22 mouse cellular contexts compared by ENCODE assay signal in genomic region chr1:172552623-172553022, GRCm38 (mm10). TPM values are rescaled to one million over a fixed set of nuclear protein-coding genes. Genes with fewer than 3 reads are reported as not detected.
DNase-seq lines count a peak whose midpoint lies in the region; ATAC-seq and TF ChIP-seq lines count a peak whose summit lies in the region.
"Had no signal": no experiment of that assay in that cellular context is flagged by ENCODE, and none has a peak within 500 bp of the region (broad histone marks: within the 10 kb centered on the region; RNA-seq: fewer than 3 reads in every experiment).

No protein-coding gene starts in this region.

- WGBS in kidney, embryonic 14.5 days, result 45% methylated on average over 1 of the region's 1 CpGs
- 68% methylated on average over 1 of the region's 1 CpGs for WGBS in limb, embryonic 10.5 days

- H3K4me1 ChIP-seq in bone marrow macrophage, adult 2 months (ENCODE audit: control insufficient read depth, insufficient read depth, low read length), result peaks cover 52% of the 10 kb centered on the region
- peaks cover 15% of the 10 kb centered on the region for H3K4me1 ChIP-seq in kidney, embryonic 14.5 days (ENCODE audit: control insufficient read depth, insufficient read depth, low read length)
- H3K4me1 ChIP-seq in limb, embryonic 10.5 days, result peaks cover 50% of the 10 kb centered on the region

- no peaks in the 10 kb centered on the region for H3K36me3 ChIP-seq in kidney, embryonic 14.5 days (ENCODE audit: control insufficient read depth, insufficient read depth, low read length)
- H3K36me3 ChIP-seq in limb, embryonic 10.5 days, result no peaks in the 10 kb centered on the region
- H3K36me3 ChIP-seq: forebrain, embryonic 15.5 days; G1E; liver, embryonic 13.5 days; neural tube, embryonic 12.5 days had no signal

- no peak overlapping the region for H3K4me3 ChIP-seq in bone marrow macrophage, adult 2 months (ENCODE audit: insufficient read depth, low read length)
- no peak overlapping the region for H3K4me3 ChIP-seq in kidney, embryonic 14.5 days (ENCODE audit: low read length)
- H3K4me3 ChIP-seq in limb, embryonic 10.5 days, result no peak overlapping the region
- H3K4me3 ChIP-seq: forebrain, embryonic 15.5 days; liver, embryonic 13.5 days; neural tube, embryonic 12.5 days had no signal

- H3K4me2 ChIP-seq in kidney, embryonic 14.5 days (replicated peaks; ENCODE audit: low read depth, low read length), result no peak overlapping the region
- H3K4me2 ChIP-seq: forebrain, embryonic 15.5 days; hindbrain, embryonic 14.5 days; liver, embryonic 13.5 days; neural tube, embryonic 12.5 days had no signal

- H3K27me3 ChIP-seq in kidney, embryonic 14.5 days (ENCODE audit: control insufficient read depth, insufficient read depth, low read length), result no peaks in the 10 kb centered on the region
- H3K27me3 ChIP-seq in limb, embryonic 10.5 days (ENCODE audit: low read depth, poor library complexity, severe bottlenecking), result peaks cover 58% of the 10 kb centered on the region
- H3K27me3 ChIP-seq: forebrain, embryonic 15.5 days; neural tube, embryonic 12.5 days had no signal

- H3K9ac ChIP-seq in kidney, embryonic 14.5 days (ENCODE audit: low read depth, low read length), result no peak overlapping the region
- H3K9ac ChIP-seq: forebrain, embryonic 15.5 days; hindbrain, embryonic 14.5 days; liver, embryonic 13.5 days; neural tube, embryonic 12.5 days had no signal

- H3K9me3 ChIP-seq in kidney, embryonic 14.5 days (ENCODE audit: control insufficient read depth, low read length), result no peaks in the 10 kb centered on the region
- H3K9me3 ChIP-seq in limb, embryonic 10.5 days (replicated peaks), result no peaks in the 10 kb centered on the region
- H3K9me3 ChIP-seq: forebrain, embryonic 15.5 days; liver, embryonic 13.5 days; neural tube, embryonic 12.5 days had no signal

- TF ChIP-seq CTCF in bone marrow macrophage, adult 2 months (IDR thresholded peaks at IDR 0.05; ENCODE audit: low read depth, low read length), result no peak

- peak; percentile 26 for DNase-seq in heart, postnatal 4 days
- DNase-seq in heart, adult 8-10 months (ENCODE audit: low spot score), result no peak
- no peak for DNase-seq in limb, embryonic 10.5 days (ENCODE audit: low spot score)
- no peak for DNase-seq in gastrocnemius, postnatal 25 days
- DNase-seq in layer of hippocampus, adult 18-20 months (ENCODE audit: low spot score in 2 of 2), result no peak
- DNase-seq: cerebellum, adult 2 months; left cerebral cortex, postnatal 4 days; liver, embryonic 13.5 days; right cerebral cortex, postnatal 4 days had no signal

- no peak for TF ChIP-seq POLR2A in bone marrow macrophage, adult 2 months (IDR thresholded peaks at IDR 0.05; ENCODE audit: borderline replicate concordance, low read depth, low read length)

- peak overlapping the region; percentile 61 for H3K27ac ChIP-seq in bone marrow macrophage, adult 2 months (ENCODE audit: insufficient read depth, low read depth, low read length)
- 0 out of 2 replicates have a peak overlapping the region, but pooled peaks have one; percentile 37 for H3K27ac ChIP-seq in kidney, embryonic 14.5 days (ENCODE audit: low read depth, low read length)
- H3K27ac ChIP-seq in limb, embryonic 10.5 days, result peak overlapping the region; percentile 25; the same call in 1 of the 2 replicates
- H3K27ac ChIP-seq: forebrain, embryonic 15.5 days; hindbrain, embryonic 14.5 days; liver, embryonic 13.5 days; neural tube, embryonic 12.5 days had no signal

- no peak for ATAC-seq in kidney, embryonic 14.5 days (ENCODE audit: low FRiP score, low TSS enrichment)
- ATAC-seq: forebrain, embryonic 15.5 days; intestine, postnatal 0 days had no signal

RNA-seq across cellular contexts. Expression of gene Vsig8, which starts 3.1 kb away (rescaled TPM):
- total RNA-seq in heart, postnatal 4 days (2021), result under 1 TPM in 1 of 2 experiments, not detected in 1; 0.17 TPM
- not detected for total RNA-seq in heart, adult 8-10 months (2022)
- polyA plus RNA-seq in bone marrow macrophage, adult 2 months (2012; ENCODE audit: insufficient read depth, insufficient read length, missing spikeins), result not detected in 2 replicates
- polyA plus RNA-seq in kidney, embryonic 14.5 days (2014; fragmentation: Nextera tagmentation; extraction: Ambion mirVana), result 0.19 and 0.54 TPM in 2 replicates
- polyA plus RNA-seq in limb, embryonic 10.5 days (2016; fragmentation: Nextera tagmentation; extraction: Ambion mirVana), result 0.13 TPM in 1 of 2 replicates, not detected in the other
- total RNA-seq in gastrocnemius, postnatal 25 days (2021), result not detected
- under 1 TPM; 0.27 to 0.43 TPM for total RNA-seq in layer of hippocampus, adult 18-20 months (2021)
- total RNA-seq: G1E; gastrocnemius, adult 18-20 months; heart, adult 18-20 months; left cerebral cortex, postnatal 4 days; megakaryocyte, adult 5-6 weeks had no signal
- polyA plus RNA-seq: G1E; liver, embryonic 13.5 days had no signal

RNA-seq across cellular contexts. Expression of gene Cfap45, which starts 32.0 kb away (rescaled TPM):
- total RNA-seq in heart, postnatal 4 days (2021), result 1 to 10 TPM; 3.3 to 3.5 TPM
- under 1 TPM; 0.19 to 0.98 (median 0.46) TPM for total RNA-seq in heart, adult 8-10 months (2022)
- 0.87 and 1.2 TPM in 2 replicates for polyA plus RNA-seq in bone marrow macrophage, adult 2 months (2012; ENCODE audit: insufficient read depth, insufficient read length, missing spikeins)
- polyA plus RNA-seq in kidney, embryonic 14.5 days (2014; fragmentation: Nextera tagmentation; extraction: Ambion mirVana), result 1.0 and 1.2 TPM in 2 replicates
- polyA plus RNA-seq in limb, embryonic 10.5 days (2016; fragmentation: Nextera tagmentation; extraction: Ambion mirVana), result 0.67 and 1.0 TPM in 2 replicates
- total RNA-seq in gastrocnemius, postnatal 25 days (2021), result not detected
- total RNA-seq in layer of hippocampus, adult 18-20 months (2021), result 1 to 10 TPM; 3.4 to 4.0 TPM
- polyA plus RNA-seq: G1E had no signal

RNA-seq across cellular contexts. Expression of gene Slamf8, which starts 37.7 kb away (rescaled TPM):
- total RNA-seq in heart, postnatal 4 days (2021), result not detected
- under 1 TPM; 0.16 to 0.31 (median 0.24) TPM for total RNA-seq in heart, adult 8-10 months (2022)
- polyA plus RNA-seq in bone marrow macrophage, adult 2 months (2012; ENCODE audit: insufficient read depth, insufficient read length, missing spikeins), result 4.0 TPM in 2 replicates
- polyA plus RNA-seq in kidney, embryonic 14.5 days (2014; fragmentation: Nextera tagmentation; extraction: Ambion mirVana), result 0.12 TPM in 1 of 2 replicates, not detected in the other
- 0.11 TPM in 1 of 2 replicates, not detected in the other for polyA plus RNA-seq in limb, embryonic 10.5 days (2016; fragmentation: Nextera tagmentation; extraction: Ambion mirVana)
- total RNA-seq in gastrocnemius, postnatal 25 days (2021), result under 1 TPM in 1 of 2 experiments, not detected in 1; 0.21 TPM
- total RNA-seq in layer of hippocampus, adult 18-20 months (2021), result not detected
- total RNA-seq: layer of hippocampus, postnatal 25 days; left cerebral cortex, postnatal 4 days; midbrain, postnatal 0 days had no signal
- polyA plus RNA-seq: forebrain, embryonic 15.5 days; G1E; hindbrain, embryonic 14.5 days; midbrain, postnatal 0 days; neural tube, embryonic 12.5 days had no signal

RNA-seq across cellular contexts. Expression of gene Fcrl6, which starts 49.7 kb away (rescaled TPM):
- not detected for total RNA-seq in heart, postnatal 4 days (2021)
- total RNA-seq in heart, adult 8-10 months (2022), result not detected
- not detected in 2 replicates for polyA plus RNA-seq in bone marrow macrophage, adult 2 months (2012; ENCODE audit: insufficient read depth, insufficient read length, missing spikeins)
- polyA plus RNA-seq in kidney, embryonic 14.5 days (2014; fragmentation: Nextera tagmentation; extraction: Ambion mirVana), result not detected in 2 replicates
- 0.21 and 0.58 TPM in 2 replicates for polyA plus RNA-seq in limb, embryonic 10.5 days (2016; fragmentation: Nextera tagmentation; extraction: Ambion mirVana)
- not detected for total RNA-seq in gastrocnemius, postnatal 25 days (2021)
- total RNA-seq in layer of hippocampus, adult 18-20 months (2021), result not detected
- total RNA-seq: adrenal gland, adult 18-20 months; G1E; gastrocnemius, adult 18-20 months; heart, adult 18-20 months; layer of hippocampus, postnatal 25 days; left cerebral cortex, postnatal 4 days; megakaryocyte, adult 5-6 weeks had no signal
- polyA plus RNA-seq: forebrain, embryonic 15.5 days; G1E; intestine, postnatal 0 days; liver, embryonic 13.5 days had no signal

RNA-seq across cellular contexts. Expression of gene Tagln2, which starts 52.8 kb away (rescaled TPM):
- 100 to 1,000 TPM; 230 to 244 TPM for total RNA-seq in heart, postnatal 4 days (2021)
- total RNA-seq in heart, adult 8-10 months (2022), result 10 to 100 TPM; 37.8 to 77.3 (median 50.1) TPM
- 316 and 321 TPM in 2 replicates for polyA plus RNA-seq in bone marrow macrophage, adult 2 months (2012; ENCODE audit: insufficient read depth, insufficient read length, missing spikeins)
- 81.0 and 139 TPM in 2 replicates for polyA plus RNA-seq in kidney, embryonic 14.5 days (2014; fragmentation: Nextera tagmentation; extraction: Ambion mirVana)
- polyA plus RNA-seq in limb, embryonic 10.5 days (2016; fragmentation: Nextera tagmentation; extraction: Ambion mirVana), result 77.0 and 84.6 TPM in 2 replicates
- total RNA-seq in gastrocnemius, postnatal 25 days (2021), result 10 to 100 TPM; 24.8 to 33.7 TPM
- 10 to 100 TPM in 1 of 2 experiments, 1 to 10 TPM in 1; 9.2 to 11.7 TPM for total RNA-seq in layer of hippocampus, adult 18-20 months (2021)
